In the genomic region with DNA sequence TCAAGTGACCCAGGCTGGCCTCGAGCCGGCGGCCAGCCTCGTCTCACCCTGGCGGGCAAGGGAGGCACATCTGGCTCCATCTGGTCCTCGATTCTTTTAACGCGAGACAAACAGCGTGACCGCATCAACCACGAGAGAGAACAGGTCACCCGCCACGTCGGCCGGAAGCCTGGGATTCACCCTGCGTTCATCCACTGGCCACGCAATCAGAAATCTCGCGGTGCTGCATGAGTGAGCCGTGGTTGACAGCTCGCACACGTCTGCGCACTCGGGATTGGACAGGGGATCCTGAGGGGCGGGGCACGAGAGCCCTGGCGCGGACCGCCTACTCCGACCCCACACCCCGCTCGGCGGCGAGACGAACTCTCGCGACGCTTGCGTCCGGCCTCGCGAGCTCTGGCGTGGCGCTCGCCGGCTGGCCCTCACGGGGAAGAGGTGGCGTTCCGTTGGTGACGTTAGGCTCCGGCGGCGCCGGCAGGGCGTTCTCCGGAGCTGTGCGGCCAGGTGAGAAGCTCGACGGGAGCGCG, we compare ENCODE assay signal across 8 mouse cellular contexts. TPM values are rescaled to one million over a fixed set of nuclear protein-coding genes. Genes with fewer than 3 reads are reported as not detected.
DNase-seq lines count a peak whose midpoint lies in the region; ATAC-seq and TF ChIP-seq lines count a peak whose summit lies in the region.

A gene (plus strand): TSS at position 378 of the 527 bp plus-strand sequence.

- intact Hi-C loops in heart, postnatal 10 days (cut with DNase I), result no loop called here

- peak; percentile 98 for ATAC-seq in cerebellum, adult (ENCODE audit: insufficient number of reproducible peaks, low FRiP score, low TSS enrichment)
- ATAC-seq in forebrain, embryonic 13.5 days, result peak; percentile 100
- ATAC-seq in liver, postnatal 0 days, result peak; percentile 97
- peak; percentile 99 for ATAC-seq in neural tube, embryonic 14.5 days (ENCODE audit: low read depth)

- TF ChIP-seq CTCF in ES-Bruce4 (IDR thresholded peaks at IDR 0.05; ENCODE audit: low read depth, low read length), result no peak
- peak; percentile 11 for TF ChIP-seq CTCF in liver, postnatal 0 days (IDR thresholded peaks at IDR 0.05; ENCODE audit: low read depth)

- TF ChIP-seq EP300 in ES-Bruce4 (IDR thresholded peaks at IDR 0.05; ENCODE audit: insufficient read depth, low read depth, low read length), result no peak
- peak; percentile 54; the same call in 1 of the 2 replicates for TF ChIP-seq EP300 in liver, postnatal 0 days (IDR thresholded peaks at IDR 0.05; ENCODE audit: low read depth)

- H3K9me3 ChIP-seq in ES-Bruce4 (replicated peaks; ENCODE audit: control insufficient read depth, insufficient read depth, low read length, poor library complexity, severe bottlenecking), result no peaks in the 10 kb centered on the region
- H3K9me3 ChIP-seq in forebrain, embryonic 13.5 days (replicated peaks), result no peaks in the 10 kb centered on the region
- no peaks in the 10 kb centered on the region for H3K9me3 ChIP-seq in liver, postnatal 0 days (ENCODE audit: low read length)
- no peaks in the 10 kb centered on the region for H3K9me3 ChIP-seq in neural tube, embryonic 14.5 days (ENCODE audit: control insufficient read depth, low read length)

- H3K4me1 ChIP-seq in ES-Bruce4 (ENCODE audit: control insufficient read depth, insufficient read depth, low read length), result no peaks in the 10 kb centered on the region
- peaks cover 17% of the 10 kb centered on the region for H3K4me1 ChIP-seq in forebrain, embryonic 13.5 days
- peaks cover 15% of the 10 kb centered on the region for H3K4me1 ChIP-seq in liver, postnatal 0 days (ENCODE audit: insufficient read depth)
- peaks cover 8% of the 10 kb centered on the region; the same call in 1 of the 2 replicates for H3K4me1 ChIP-seq in neural tube, embryonic 14.5 days (ENCODE audit: control insufficient read depth, insufficient read depth, low read length)

- under 1% methylated on average over 30 of the region's 61 CpGs for WGBS in forebrain, embryonic 13.5 days
- WGBS in large intestine, adult 2 months, result under 1% methylated on average over 54 of the region's 61 CpGs
- WGBS in liver, postnatal 0 days (ENCODE audit: insufficient replicate concordance), result under 1% methylated on average over 55 of the region's 61 CpGs
- WGBS in neural tube, embryonic 14.5 days, result 0% methylated on average over 54 of the region's 61 CpGs

- H3K27ac ChIP-seq in ES-Bruce4 (ENCODE audit: insufficient read depth, low read length), result no peak within 1 kb of the TSS
- H3K27ac ChIP-seq in forebrain, embryonic 13.5 days, result peak within 1 kb of the TSS; percentile 93
- peak within 1 kb of the TSS; percentile 98 for H3K27ac ChIP-seq in liver, postnatal 0 days (ENCODE audit: low read depth)
- peak within 1 kb of the TSS; percentile 95 for H3K27ac ChIP-seq in neural tube, embryonic 14.5 days (ENCODE audit: low read depth, low read length)

- peak within 1 kb of the TSS; percentile 87 for H3K9ac ChIP-seq in ES-Bruce4 (ENCODE audit: low read depth, poor library complexity, severe bottlenecking)
- peak within 1 kb of the TSS; percentile 97 for H3K9ac ChIP-seq in forebrain, embryonic 13.5 days
- peak within 1 kb of the TSS; percentile 92 for H3K9ac ChIP-seq in liver, postnatal 0 days (replicated peaks)
- H3K9ac ChIP-seq in neural tube, embryonic 14.5 days (replicated peaks; ENCODE audit: low read depth, low read length), result peak within 1 kb of the TSS; percentile 98

- H3K4me3 ChIP-seq in ES-Bruce4 (ENCODE audit: low read depth, low read length), result peak within 1 kb of the TSS; percentile 79
- H3K4me3 ChIP-seq in forebrain, embryonic 13.5 days, result peak within 1 kb of the TSS; percentile 91
- peak within 1 kb of the TSS; percentile 89 for H3K4me3 ChIP-seq in liver, postnatal 0 days (ENCODE audit: low read depth, low read length)
- peak within 1 kb of the TSS; percentile 91 for H3K4me3 ChIP-seq in neural tube, embryonic 14.5 days (ENCODE audit: low read depth, low read length)

- TF ChIP-seq POLR2A in ES-Bruce4 (IDR thresholded peaks at IDR 0.05; ENCODE audit: insufficient read depth, low read length), result peak; percentile 20

- H3K36me3 ChIP-seq in ES-Bruce4 (ENCODE audit: control insufficient read depth, insufficient read depth, low read length, poor library complexity, severe bottlenecking), result no peaks in the 10 kb centered on the region
- no peaks in the 10 kb centered on the region for H3K36me3 ChIP-seq in forebrain, embryonic 13.5 days (ENCODE audit: poor library complexity, severe bottlenecking)
- H3K36me3 ChIP-seq in liver, postnatal 0 days (replicated peaks; ENCODE audit: insufficient read depth, low read length), result 0 out of 2 replicates have a peak, but pooled peaks cover 2% of the 10 kb centered on the region
- H3K36me3 ChIP-seq in neural tube, embryonic 14.5 days (ENCODE audit: control insufficient read depth, insufficient read depth, low read length), result no peaks in the 10 kb centered on the region

- DNase-seq in heart, postnatal 10 days, result peak; percentile 98 to 99
- peak; percentile 93 for DNase-seq in large intestine, adult 2 months (ENCODE audit: low read depth, low spot score)
- DNase-seq in liver, postnatal 0 days, result peak; percentile 98
- peak; percentile 98 for DNase-seq in testis, postnatal 10 days (ENCODE audit: low spot score)

- peak within 1 kb of the TSS; percentile 97 for H3K4me2 ChIP-seq in forebrain, embryonic 13.5 days
- peak within 1 kb of the TSS; percentile 78 for H3K4me2 ChIP-seq in liver, postnatal 0 days (ENCODE audit: low read depth, low read length)
- peak within 1 kb of the TSS; percentile 92 for H3K4me2 ChIP-seq in neural tube, embryonic 14.5 days (ENCODE audit: low read depth, low read length)

- H3K27me3 ChIP-seq in ES-Bruce4 (ENCODE audit: control insufficient read depth, insufficient read depth, low read length, poor library complexity, severe bottlenecking), result no peaks in the 10 kb centered on the region
- H3K27me3 ChIP-seq in forebrain, embryonic 13.5 days, result no peaks in the 10 kb centered on the region
- no peaks in the 10 kb centered on the region for H3K27me3 ChIP-seq in liver, postnatal 0 days (ENCODE audit: insufficient read depth, low read length)
- no peaks in the 10 kb centered on the region for H3K27me3 ChIP-seq in neural tube, embryonic 14.5 days (ENCODE audit: control insufficient read depth, insufficient read depth, low read length)

RNA-seq across cellular contexts. Expression of the gene that starts here (rescaled TPM):
- 109 and 117 TPM in 2 replicates for polyA plus RNA-seq in ES-Bruce4 (2011; ENCODE audit: insufficient read depth, insufficient read length, low read depth, missing spikeins)
- 69.5 and 70.9 TPM in 2 replicates for polyA plus RNA-seq in forebrain, embryonic 13.5 days (2015; fragmentation: Nextera tagmentation; extraction: Ambion mirVana)
- 10 to 100 TPM; 46.9 to 47.7 TPM for total RNA-seq in heart, postnatal 10 days (2021)
- 24.5 and 52.2 TPM in 2 replicates for polyA plus RNA-seq in large intestine, adult 2 months (2012; rRNA removed)
- 14.9 and 17.3 TPM in 2 replicates for polyA plus RNA-seq in liver, postnatal 0 days (2015; fragmentation: Nextera tagmentation; extraction: Ambion mirVana)
- 64.9 and 82.9 TPM in 2 replicates for polyA plus RNA-seq in neural tube, embryonic 14.5 days (2014; fragmentation: Nextera tagmentation; extraction: Ambion mirVana)
